Mouse (Mus musculus): Measurements from ENCODE around the gene Mon2.

GRCm38 (mm10) chr10:122997852-122998251 is 78.5 kb downstream of the Mon2 start:
- TF ChIP-seq POLR2A (IDR thresholded peaks at IDR 0.05; ENCODE audit: low read depth, low read length) (no peak), CTCF (IDR thresholded peaks at IDR 0.05; ENCODE audit: extremely low read depth, insufficient read depth, insufficient read length, insufficient replicate concordance) (no peak)
